In genomic region chr11:49847071-49847810, GRCm38 (mm10) we compare ENCODE assay signal across 8 mouse cellular contexts. TPM values are rescaled to one million over a fixed set of nuclear protein-coding genes. Genes with fewer than 3 reads are reported as not detected.
DNase-seq lines count a peak whose midpoint lies in the region; ATAC-seq and TF ChIP-seq lines count a peak whose summit lies in the region.

No protein-coding gene starts in this region.

- peak overlapping the region; percentile 93 for H3K4me2 ChIP-seq in embryonic facial prominence, embryonic 11.5 days (ENCODE audit: low read depth, low read length)
- H3K4me2 ChIP-seq in hindbrain, embryonic 16.5 days (ENCODE audit: low read length) = peak overlapping the region; percentile 73
- peak overlapping the region; percentile 95 for H3K4me2 ChIP-seq in liver, postnatal 0 days (ENCODE audit: low read depth, low read length)
- H3K4me2 ChIP-seq in neural tube, embryonic 14.5 days (ENCODE audit: low read depth, low read length) = peak overlapping the region; percentile 71

- peaks cover 30% of the 10 kb centered on the region for H3K4me1 ChIP-seq in heart, embryonic 10.5 days
- H3K4me1 ChIP-seq in embryonic facial prominence, embryonic 11.5 days (ENCODE audit: control insufficient read depth, insufficient read depth, low read length) = no peaks in the 10 kb centered on the region; the same call in 1 of the 2 replicates
- peaks cover 23% of the 10 kb centered on the region for H3K4me1 ChIP-seq in hindbrain, embryonic 16.5 days (ENCODE audit: control insufficient read depth, insufficient read depth, low read depth, low read length)
- peaks cover 20% of the 10 kb centered on the region for H3K4me1 ChIP-seq in liver, postnatal 0 days (ENCODE audit: insufficient read depth)
- peaks cover 19% of the 10 kb centered on the region for H3K4me1 ChIP-seq in neural tube, embryonic 14.5 days (ENCODE audit: control insufficient read depth, insufficient read depth, low read length)

- H3K9ac ChIP-seq in embryonic facial prominence, embryonic 11.5 days (replicated peaks; ENCODE audit: low read length) = peak overlapping the region; percentile 91
- peak overlapping the region; percentile 94 for H3K9ac ChIP-seq in hindbrain, embryonic 16.5 days (ENCODE audit: low read depth, low read length)
- H3K9ac ChIP-seq in liver, postnatal 0 days (replicated peaks) = peak overlapping the region; percentile 95
- H3K9ac ChIP-seq in neural tube, embryonic 14.5 days (replicated peaks; ENCODE audit: low read depth, low read length) = peak overlapping the region; percentile 96

- TF ChIP-seq EP300 in liver, postnatal 0 days (IDR thresholded peaks at IDR 0.05; ENCODE audit: low read depth) = no peak

- intact Hi-C loops in heart, postnatal 14 days (cut with DNase I) = loop anchor here (5.0 kb wide), 2 partner anchors 135 to 195 kb away; partner anchors contain the start of gene Cnot6

- peak overlapping the region; percentile 95 for H3K27ac ChIP-seq in heart, embryonic 10.5 days
- peak overlapping the region; percentile 59; the same call in 1 of the 2 replicates for H3K27ac ChIP-seq in embryonic facial prominence, embryonic 11.5 days (replicated peaks; ENCODE audit: low read depth, low read length)
- H3K27ac ChIP-seq in hindbrain, embryonic 16.5 days (ENCODE audit: low read depth, low read length) = peak overlapping the region; percentile 87
- peak overlapping the region; percentile 90 for H3K27ac ChIP-seq in liver, postnatal 0 days (ENCODE audit: low read depth)
- peak overlapping the region; percentile 83 for H3K27ac ChIP-seq in neural tube, embryonic 14.5 days (ENCODE audit: low read depth, low read length)

- H3K9me3 ChIP-seq in heart, embryonic 10.5 days = no peaks in the 10 kb centered on the region
- no peaks in the 10 kb centered on the region for H3K9me3 ChIP-seq in embryonic facial prominence, embryonic 11.5 days (replicated peaks; ENCODE audit: control insufficient read depth, low read length)
- no peaks in the 10 kb centered on the region for H3K9me3 ChIP-seq in hindbrain, embryonic 16.5 days (ENCODE audit: control insufficient read depth, low read length)
- no peaks in the 10 kb centered on the region for H3K9me3 ChIP-seq in liver, postnatal 0 days (ENCODE audit: low read length)
- no peaks in the 10 kb centered on the region for H3K9me3 ChIP-seq in neural tube, embryonic 14.5 days (ENCODE audit: control insufficient read depth, low read length)

- ATAC-seq in embryonic facial prominence, embryonic 11.5 days (replicated peaks; ENCODE audit: insufficient number of reproducible peaks, low FRiP score, low TSS enrichment, low read depth) = no peak
- peak; percentile 1; the same call in 1 of the 2 replicates for ATAC-seq in hindbrain, embryonic 16.5 days
- no peak for ATAC-seq in liver, postnatal 0 days
- no peak; the same call in 1 of the 2 replicates for ATAC-seq in neural tube, embryonic 14.5 days (ENCODE audit: low read depth)

- peak overlapping the region; percentile 97 for H3K4me3 ChIP-seq in heart, embryonic 10.5 days
- H3K4me3 ChIP-seq in embryonic facial prominence, embryonic 11.5 days (ENCODE audit: low read depth, low read length) = peak overlapping the region; percentile 92
- peak overlapping the region; percentile 85 for H3K4me3 ChIP-seq in hindbrain, embryonic 16.5 days (ENCODE audit: low read length)
- peak overlapping the region; percentile 95 for H3K4me3 ChIP-seq in liver, postnatal 0 days (ENCODE audit: low read depth, low read length)
- peak overlapping the region; percentile 96 for H3K4me3 ChIP-seq in neural tube, embryonic 14.5 days (ENCODE audit: low read depth, low read length)

- no peaks in the 10 kb centered on the region for H3K27me3 ChIP-seq in heart, embryonic 10.5 days (ENCODE audit: insufficient read depth, poor library complexity, severe bottlenecking)
- H3K27me3 ChIP-seq in embryonic facial prominence, embryonic 11.5 days (ENCODE audit: control insufficient read depth, insufficient read depth, low read length) = no peaks in the 10 kb centered on the region
- no peaks in the 10 kb centered on the region for H3K27me3 ChIP-seq in hindbrain, embryonic 16.5 days (replicated peaks; ENCODE audit: control insufficient read depth, insufficient read depth, low read length)
- no peaks in the 10 kb centered on the region for H3K27me3 ChIP-seq in liver, postnatal 0 days (ENCODE audit: insufficient read depth, low read length)
- no peaks in the 10 kb centered on the region for H3K27me3 ChIP-seq in neural tube, embryonic 14.5 days (ENCODE audit: control insufficient read depth, insufficient read depth, low read length)

- peak; percentile 80 for DNase-seq in heart, embryonic 10.5 days (ENCODE audit: low spot score)
- no peak for DNase-seq in heart, postnatal 14 days
- DNase-seq in ES-CJ7 (ENCODE audit: low read depth, low spot score) = peak; percentile 19
- peak; percentile 48 for DNase-seq in embryonic facial prominence, embryonic 11.5 days (ENCODE audit: low spot score)
- DNase-seq in liver, postnatal 0 days = peak; percentile 44
- DNase-seq in right cerebral cortex, postnatal 25 days = no peak

- H3K36me3 ChIP-seq in heart, embryonic 10.5 days = peaks cover 11% of the 10 kb centered on the region
- no peaks in the 10 kb centered on the region for H3K36me3 ChIP-seq in embryonic facial prominence, embryonic 11.5 days (replicated peaks; ENCODE audit: control insufficient read depth, insufficient read depth, low read depth, low read length)
- H3K36me3 ChIP-seq in hindbrain, embryonic 16.5 days (ENCODE audit: control insufficient read depth, insufficient read depth, low read length) = peaks cover 2% of the 10 kb centered on the region; the same call in 1 of the 2 replicates
- H3K36me3 ChIP-seq in liver, postnatal 0 days (replicated peaks; ENCODE audit: insufficient read depth, low read length) = peaks cover 3% of the 10 kb centered on the region; the same call in 1 of the 2 replicates
- no peaks in the 10 kb centered on the region for H3K36me3 ChIP-seq in neural tube, embryonic 14.5 days (ENCODE audit: control insufficient read depth, insufficient read depth, low read length)

- TF ChIP-seq CTCF in liver, postnatal 0 days (IDR thresholded peaks at IDR 0.05; ENCODE audit: low read depth) = no peak

- 8% methylated on average over 29 of the region's 29 CpGs for WGBS in heart, embryonic 10.5 days
- 10% methylated on average over 29 of the region's 29 CpGs for WGBS in embryonic facial prominence, embryonic 11.5 days
- WGBS in hindbrain, embryonic 16.5 days = 8% methylated on average over 29 of the region's 29 CpGs
- WGBS in liver, postnatal 0 days (ENCODE audit: insufficient replicate concordance) = 5% methylated on average over 24 of the region's 29 CpGs
- WGBS in neural tube, embryonic 14.5 days = 10% methylated on average over 29 of the region's 29 CpGs

RNA-seq across cellular contexts. Expression of gene Mapk9, which starts 0.7 kb away (rescaled TPM):
- 30.2 and 31.5 TPM in 2 replicates for polyA plus RNA-seq in heart, embryonic 10.5 days (2016; fragmentation: Nextera tagmentation; extraction: Ambion mirVana)
- 10 to 100 TPM; 44.3 to 46.6 TPM for total RNA-seq in heart, postnatal 14 days (2021)
- polyA plus RNA-seq in embryonic facial prominence, embryonic 11.5 days (2014; fragmentation: Nextera tagmentation; extraction: Ambion mirVana) = 43.1 and 43.7 TPM in 2 replicates
- 69.0 and 69.9 TPM in 2 replicates for polyA plus RNA-seq in hindbrain, embryonic 16.5 days (2015; fragmentation: Nextera tagmentation; extraction: Ambion mirVana)
- 20.9 and 22.3 TPM in 2 replicates for polyA plus RNA-seq in liver, postnatal 0 days (2015; fragmentation: Nextera tagmentation; extraction: Ambion mirVana)
- polyA plus RNA-seq in neural tube, embryonic 14.5 days (2014; fragmentation: Nextera tagmentation; extraction: Ambion mirVana) = 92.3 and 93.2 TPM in 2 replicates

RNA-seq across cellular contexts. Expression of gene Gfpt2, which starts 53.3 kb away (rescaled TPM):
- polyA plus RNA-seq in heart, embryonic 10.5 days (2016; fragmentation: Nextera tagmentation; extraction: Ambion mirVana) = 21.3 and 24.5 TPM in 2 replicates
- total RNA-seq in heart, postnatal 14 days (2021) = 10 to 100 TPM; 15.8 to 17.5 TPM
- polyA plus RNA-seq in embryonic facial prominence, embryonic 11.5 days (2014; fragmentation: Nextera tagmentation; extraction: Ambion mirVana) = 26.1 and 28.1 TPM in 2 replicates
- 6.3 and 7.2 TPM in 2 replicates for polyA plus RNA-seq in hindbrain, embryonic 16.5 days (2015; fragmentation: Nextera tagmentation; extraction: Ambion mirVana)
- polyA plus RNA-seq in liver, postnatal 0 days (2015; fragmentation: Nextera tagmentation; extraction: Ambion mirVana) = 0.65 and 0.81 TPM in 2 replicates
- polyA plus RNA-seq in neural tube, embryonic 14.5 days (2014; fragmentation: Nextera tagmentation; extraction: Ambion mirVana) = 3.6 and 4.9 TPM in 2 replicates

RNA-seq across cellular contexts. Expression of gene Rasgef1c, which starts 54.4 kb away (rescaled TPM):
- 0.17 and 0.20 TPM in 2 replicates for polyA plus RNA-seq in heart, embryonic 10.5 days (2016; fragmentation: Nextera tagmentation; extraction: Ambion mirVana)
- under 1 TPM; 0.24 to 0.72 TPM for total RNA-seq in heart, postnatal 14 days (2021)
- 0.29 and 0.91 TPM in 2 replicates for polyA plus RNA-seq in embryonic facial prominence, embryonic 11.5 days (2014; fragmentation: Nextera tagmentation; extraction: Ambion mirVana)
- polyA plus RNA-seq in hindbrain, embryonic 16.5 days (2015; fragmentation: Nextera tagmentation; extraction: Ambion mirVana) = 34.7 and 36.5 TPM in 2 replicates
- not detected in 2 replicates for polyA plus RNA-seq in liver, postnatal 0 days (2015; fragmentation: Nextera tagmentation; extraction: Ambion mirVana)
- polyA plus RNA-seq in neural tube, embryonic 14.5 days (2014; fragmentation: Nextera tagmentation; extraction: Ambion mirVana) = 26.1 and 39.1 TPM in 2 replicates

Comparison
In these comparisons a context has a peak if more than half of its experiments do, and no peak if none do; other contexts are left out.
1. DNase-seq: peak in heart, embryonic 10.5 days (single experiment), ES-CJ7 (single experiment), embryonic facial prominence, embryonic 11.5 days (single experiment) and liver, postnatal 0 days (single experiment); none in heart, postnatal 14 days (0 of 2) and right cerebral cortex, postnatal 25 days (single experiment).
2. RNA of gene Rasgef1c, which starts 54.4 kb away (polyA plus RNA-seq): 26.1 to 39.1 TPM in neural tube, embryonic 14.5 days and 34.7 to 36.5 TPM in hindbrain, embryonic 16.5 days; 0.29 to 0.91 TPM in embryonic facial prominence, embryonic 11.5 days, 0.17 to 0.20 TPM in heart, embryonic 10.5 days and not detected in liver, postnatal 0 days; every median in the first group is over 10 times any median in the second.
3. Peak in every context shown above with its lines, with median percentiles within 50 percentile points of each other: H3K27ac ChIP-seq, H3K4me3 ChIP-seq, H3K4me2 ChIP-seq and H3K9ac ChIP-seq.